Mouse (Mus musculus) adrenal gland, postnatal 4 days (tissue): ENCODE measurements around the gene Arhgap32. TPM values are rescaled to one million over a fixed set of nuclear protein-coding genes. Genes with fewer than 3 reads are reported as not detected.

Experiments
- microRNA-seq: library from miRNA; unstranded; fragments of <30 nt; microRNA quantifications from one replicate; pipeline ENCODE4 v1.2.0, GENCODE M21; 2021
- total RNA-seq, 2 experiments: library from RNA; stranded (reverse); gene quantifications; 2 replicates each; pipeline ENCODE4 v1.2.3; 2021

Gene Arhgap32
- total RNA-seq, 2 experiments from 2014 or later = 57.3 to 61.9 TPM

Small RNAs within 50 kb of the gene (microRNA-seq; reads per million reads assigned to microRNA genes)
- not detected for gene Gm44453

Other genes starting within 250 kb of the Arhgap32 start
- under 1 TPM in 1 of 2 experiments, not detected in 1; 0.28 TPM for gene Barx2, start 202.7 kb upstream of the Arhgap32 start, total RNA-seq
- 1 to 10 TPM in 1 of 2 experiments, under 1 TPM in 1; 0.34 to 1.0 TPM for gene Kcnj5, start 228.2 kb downstream of the Arhgap32 start, total RNA-seq